Mouse (Mus musculus) lung, postnatal 0 days (tissue): Measurements from ENCODE around the gene Dctpp1. TPM values are rescaled to one million over a fixed set of nuclear protein-coding genes. Genes with fewer than 3 reads are reported as not detected.

Experiments
- ATAC-seq: fragments of 200-750 bp; cut with Nextera tagmentation; 2 replicates; pipeline ENCODE4 v1.8.0; 2017; ENCODE audit warnings: moderate library complexity
- DNase-seq: peaks from one replicate; pipeline ENCODE4 v3.0.0-alpha.2; 2016; ENCODE audit warnings: low spot score
- H3K27ac ChIP-seq: fragments of 300-500 bp; sonication (generic); 2 replicates; pipeline ENCODE4 v1.5.1; 2014; ENCODE audit warnings: antibody characterized with exemption, mild to moderate bottlenecking, low read length, mixed read lengths
- H3K27me3 ChIP-seq: fragments of 300-500 bp; sonication (generic); replicated peaks from 2 replicates; pipeline ENCODE4 v1.6.1; 2014; ENCODE audit warnings: low read length, mixed read lengths; ENCODE audit not compliant: insufficient read depth
- H3K36me3 ChIP-seq: fragments of 300-500 bp; sonication (generic); 2 replicates; pipeline ENCODE4 v1.6.1; 2014; ENCODE audit warnings: low read length, mixed read lengths; ENCODE audit not compliant: insufficient read depth
- H3K4me1 ChIP-seq: fragments of 300-500 bp; sonication (generic); 2 replicates; pipeline ENCODE4 v1.6.1; 2014; ENCODE audit warnings: antibody characterized with exemption, low read depth, low read length, mixed read lengths; ENCODE audit not compliant: insufficient read depth
- H3K4me2 ChIP-seq: fragments of 300-500 bp; sonication (generic); replicated peaks from 2 replicates; pipeline ENCODE4 v1.6.1; 2014; ENCODE audit warnings: low read depth, mild to moderate bottlenecking, low read length, moderate library complexity, mixed read lengths
- H3K4me3 ChIP-seq: fragments of 300-500 bp; sonication (generic); 2 replicates; pipeline ENCODE4 v1.5.1; 2014; ENCODE audit warnings: low read depth, low read length
- H3K9ac ChIP-seq: fragments of 300-500 bp; sonication (generic); replicated peaks from 2 replicates; pipeline ENCODE4 v1.6.1; 2014; ENCODE audit warnings: low read depth, mild to moderate bottlenecking
- H3K9me3 ChIP-seq: fragments of 300-500 bp; sonication (generic); 2 replicates; pipeline ENCODE4 v1.6.1; 2016; ENCODE audit warnings: low read length, mixed read lengths
- CTCF ChIP-seq: IDR thresholded peaks from 2 replicates; pipeline ENCODE4 v1.5.1; 2016; ENCODE audit warnings: antibody characterized with exemption, mild to moderate bottlenecking
- EP300 ChIP-seq: IDR thresholded peaks from 2 replicates; pipeline ENCODE4 v1.6.1; 2016; ENCODE audit warnings: antibody characterized with exemption, mild to moderate bottlenecking, control low read depth
- WGBS: fragments of 180-500 bp; shearing (Covaris S2); extraction: QIAGEN DNeasy Blood & Tissue Kit; methylation state at CpG from one replicate; pipeline ENCODE4 v1.1.7; 2014; 5-methylcytosine and 5-hydroxymethylcytosine counted together
- polyA plus RNA-seq: library from polyadenylated mRNA; unstranded; fragments of >200 nt; fragmentation: Nextera tagmentation; extraction: Ambion mirVana; gene quantifications from 2 replicates; pipeline ENCODE4 v1.2.1, GENCODE M21; 2015

Gene Dctpp1
- polyA plus RNA-seq, 1 experiment from 2014 or later, result 36.4 TPM

DNA sequence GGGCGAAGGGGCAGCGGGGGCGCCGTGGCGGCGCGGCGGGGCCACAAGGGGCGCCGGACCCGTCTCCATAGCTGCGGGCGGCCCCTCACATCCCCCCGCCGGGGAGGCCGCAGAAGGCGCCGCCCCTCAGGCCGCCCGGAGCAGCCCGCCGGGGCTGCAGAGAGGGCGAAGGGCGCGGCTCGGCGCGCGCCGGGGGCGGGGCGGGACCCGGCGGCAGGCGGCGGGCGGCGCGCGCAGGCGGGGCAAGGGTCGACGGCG lies 52.3 kb downstream of the Dctpp1 start, which contains the start of gene Tbc1d10b:
Gene Tbc1d10b (minus strand): TSS at position 174 of the 258 bp plus-strand sequence.
- ATAC-seq, result no peak
- TF ChIP-seq EP300 (no peak), CTCF (peak; percentile 6; the same call in 1 of the 2 replicates)
- peak within 1 kb of the TSS; percentile 84 for H3K9ac ChIP-seq

DNA sequence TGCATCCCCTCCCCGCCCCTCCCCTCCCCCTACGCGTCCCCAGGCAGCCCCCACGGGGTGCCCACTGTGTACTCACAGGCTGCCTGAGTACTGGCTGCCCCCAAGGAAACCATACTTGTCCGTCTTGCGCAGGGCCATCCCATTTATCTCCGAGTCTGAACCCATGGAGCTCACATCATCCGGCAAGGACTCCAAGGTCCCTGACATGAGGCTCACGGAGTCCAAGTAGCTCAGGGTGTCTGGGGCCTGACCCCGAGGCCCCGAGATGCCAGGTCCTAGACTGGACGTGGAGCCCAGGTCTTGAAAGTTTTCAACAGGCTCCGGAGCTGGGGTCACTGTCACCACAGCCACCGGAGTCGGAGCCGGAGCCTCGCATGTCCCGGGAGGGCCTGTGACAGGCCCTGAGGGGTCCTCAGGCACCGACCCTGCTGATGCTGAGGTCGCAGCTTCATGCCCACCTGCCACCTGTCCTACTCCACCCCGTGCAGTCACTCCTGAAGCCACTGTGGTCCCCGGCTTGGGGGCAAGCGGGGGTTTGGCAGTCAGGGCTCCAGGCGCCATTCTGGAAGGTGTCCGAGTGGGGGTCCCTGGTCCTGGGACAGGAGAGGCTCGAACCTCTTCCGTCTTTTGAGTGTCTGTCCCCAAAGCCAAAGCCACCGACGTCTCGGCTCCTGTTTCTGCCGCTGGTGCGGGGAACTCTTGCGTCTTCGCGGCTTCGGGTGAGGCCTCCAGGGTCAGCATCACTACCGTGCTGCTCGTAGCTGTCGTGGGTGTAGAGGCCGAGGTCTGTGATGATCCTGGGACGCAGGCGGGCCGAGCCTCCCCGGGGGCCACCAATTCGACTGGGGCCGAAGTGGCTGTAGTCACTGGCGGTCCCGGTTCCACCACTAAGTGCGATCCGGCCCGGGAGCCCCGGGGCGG lies 52.9 kb downstream of the Dctpp1 start:
- TF ChIP-seq CTCF (no peak), EP300 (no peak)
- ATAC-seq, result peak; percentile 1; the same call in 1 of the 2 replicates

More for the DNA sequence above, 52.3 kb downstream of the Dctpp1 start, which contains the start of gene Tbc1d10b:
- H3K4me2 ChIP-seq, result peak within 1 kb of the TSS; percentile 95
- peaks cover 11% of the 10 kb centered on the region; the same call in 1 of the 2 replicates for H3K4me1 ChIP-seq
- peak within 1 kb of the TSS; percentile 85 for H3K27ac ChIP-seq
- peak within 1 kb of the TSS; percentile 85 for H3K4me3 ChIP-seq
- DNase-seq, result no peak
- WGBS, result 3% methylated on average over 12 of the region's 44 CpGs
- no peaks in the 10 kb centered on the region for H3K9me3 ChIP-seq
- H3K36me3 ChIP-seq, result no peaks in the 10 kb centered on the region; the same call in 1 of the 2 replicates
- no peaks in the 10 kb centered on the region for H3K27me3 ChIP-seq

More for the DNA sequence above, 52.9 kb downstream of the Dctpp1 start:
- Histone ChIP-seq H3K27ac (peak overlapping the region; percentile 85), H3K36me3 (no peaks in the 10 kb centered on the region; the same call in 1 of the 2 replicates), H3K9me3 (no peaks in the 10 kb centered on the region), H3K4me3 (peak overlapping the region; percentile 85), H3K9ac (peak overlapping the region; percentile 84), H3K4me2 (peak overlapping the region; percentile 95), H3K4me1 (peaks cover 11% of the 10 kb centered on the region; the same call in 1 of the 2 replicates), H3K27me3 (no peaks in the 10 kb centered on the region)
- WGBS, result 2% methylated on average over 50 of the region's 53 CpGs
- DNase-seq, result peak; percentile 33

Other genes starting within 250 kb of the Dctpp1 start
- 44.6 and 50.3 TPM in 2 replicates for gene Mvp, start 246.1 kb downstream of the Dctpp1 start, polyA plus RNA-seq
- gene Pagr1b, start 244.2 kb downstream of the Dctpp1 start, polyA plus RNA-seq, result 1.00 and 1.1 TPM in 2 replicates
- gene Pagr1a, start 243.4 kb downstream of the Dctpp1 start, polyA plus RNA-seq, result 20.7 and 28.3 TPM in 2 replicates
- gene Gm42742, start 239.6 kb downstream of the Dctpp1 start, polyA plus RNA-seq, result 28.5 and 29.3 TPM in 2 replicates
- 1.0 and 1.3 TPM in 2 replicates for gene Prrt2, start 239.5 kb downstream of the Dctpp1 start, polyA plus RNA-seq
- gene Maz, start 233.7 kb downstream of the Dctpp1 start, polyA plus RNA-seq, result 36.1 and 37.0 TPM in 2 replicates
- 7.0 and 9.2 TPM in 2 replicates for gene Kif22, start 218.2 kb downstream of the Dctpp1 start, polyA plus RNA-seq
- gene Zg16, start 173.4 kb downstream of the Dctpp1 start, polyA plus RNA-seq, result 0.20 and 0.30 TPM in 2 replicates
- 14.6 and 16.0 TPM in 2 replicates for gene AI467606, start 169.3 kb downstream of the Dctpp1 start, polyA plus RNA-seq
- gene Qprt, start 138.5 kb downstream of the Dctpp1 start, polyA plus RNA-seq, result 0.14 and 0.21 TPM in 2 replicates
- gene Spn, start 122.9 kb downstream of the Dctpp1 start, polyA plus RNA-seq, result 0.73 and 0.83 TPM in 2 replicates
- gene Cd2bp2, start 64.7 kb downstream of the Dctpp1 start, polyA plus RNA-seq, result 28.4 and 29.6 TPM in 2 replicates
- gene Tbc1d10b, start 52.2 kb downstream of the Dctpp1 start, polyA plus RNA-seq, result 14.4 and 15.0 TPM in 2 replicates
- gene Mylpf, start 51.8 kb downstream of the Dctpp1 start, polyA plus RNA-seq, result 6.4 and 8.0 TPM in 2 replicates
- gene Zfp553, start 27.6 kb downstream of the Dctpp1 start, polyA plus RNA-seq, result 15.5 and 15.7 TPM in 2 replicates
- 13.0 TPM in 2 replicates for gene Sept1, start 27.6 kb downstream of the Dctpp1 start, polyA plus RNA-seq
- gene Zfp771, start 16.4 kb downstream of the Dctpp1 start, polyA plus RNA-seq, result 34.9 and 36.9 TPM in 2 replicates
- 59.4 and 66.9 TPM in 2 replicates for gene Sephs2, start 13.3 kb upstream of the Dctpp1 start, polyA plus RNA-seq
- gene Itgal, start 35.6 kb upstream of the Dctpp1 start, polyA plus RNA-seq, result 3.7 and 3.8 TPM in 2 replicates
- gene Zfp768, start 84.9 kb upstream of the Dctpp1 start, polyA plus RNA-seq, result 12.5 and 12.8 TPM in 2 replicates
- gene Zfp747, start 115.3 kb upstream of the Dctpp1 start, polyA plus RNA-seq, result 7.3 and 7.9 TPM in 2 replicates
- 4.7 and 5.4 TPM in 2 replicates for gene 9130019O22Rik, start 126.5 kb upstream of the Dctpp1 start, polyA plus RNA-seq
- 3.7 and 4.6 TPM in 2 replicates for gene E430018J23Rik, start 132.9 kb upstream of the Dctpp1 start, polyA plus RNA-seq
- 6.0 and 6.7 TPM in 2 replicates for gene Zfp764, start 146.1 kb upstream of the Dctpp1 start, polyA plus RNA-seq
- 27.4 and 28.9 TPM in 2 replicates for gene Zfp688, start 161.4 kb upstream of the Dctpp1 start, polyA plus RNA-seq
- gene Zfp689, start 188.4 kb upstream of the Dctpp1 start, polyA plus RNA-seq, result 2.6 and 3.5 TPM in 2 replicates
- gene Prr14, start 198.9 kb upstream of the Dctpp1 start, polyA plus RNA-seq, result 37.6 and 37.7 TPM in 2 replicates
- gene Fbrs, start 218.5 kb upstream of the Dctpp1 start, polyA plus RNA-seq, result 9.9 and 11.1 TPM in 2 replicates